Mouse (Mus musculus) midbrain, embryonic 11.5 days (tissue): ENCODE results near the gene Tmbim6. TPM values are rescaled to one million over a fixed set of nuclear protein-coding genes. Genes with fewer than 3 reads are reported as not detected.
"Not testable (repeated sequence)": the region's sequence is repeated elsewhere in the genome, so short reads cannot be mapped to it uniquely, and the experiment has no call there.

Source experiments
- ATAC-seq: fragments of 200-750 bp; cut with Nextera tagmentation; 2 replicates; pipeline ENCODE4 v1.8.0; 2017; ENCODE audit warnings: moderate TSS enrichment, moderate library complexity; ENCODE audit not compliant: low FRiP score
- DNase-seq: peaks from one replicate; pipeline ENCODE4 v3.0.0; 2015; ENCODE audit warnings: low spot score; ENCODE audit errors: missing footprints
- H3K27ac ChIP-seq: fragments of 300-500 bp; sonication (generic); 2 replicates; pipeline ENCODE4 v1.5.1; 2014; ENCODE audit warnings: low read depth, low read length
- H3K27me3 ChIP-seq: fragments of 300-500 bp; sonication (generic); 2 replicates; pipeline ENCODE4 v1.6.1; 2014; ENCODE audit warnings: mild to moderate bottlenecking, low read length, moderate library complexity, mixed read lengths; ENCODE audit not compliant: control insufficient read depth, insufficient read depth
- H3K36me3 ChIP-seq: fragments of 300-500 bp; sonication (generic); 2 replicates; pipeline ENCODE4 v1.6.1; 2014; ENCODE audit warnings: mild to moderate bottlenecking, low read length, moderate library complexity, mixed read lengths; ENCODE audit not compliant: control insufficient read depth, insufficient read depth
- H3K4me1 ChIP-seq: fragments of 300-500 bp; sonication (generic); 2 replicates; pipeline ENCODE4 v1.6.1; 2014; ENCODE audit warnings: low read length; ENCODE audit not compliant: control insufficient read depth, insufficient read depth
- H3K4me2 ChIP-seq: fragments of 300-500 bp; sonication (generic); 2 replicates; pipeline ENCODE4 v1.6.1; 2014; ENCODE audit warnings: mild to moderate bottlenecking, moderate library complexity
- H3K4me3 ChIP-seq: fragments of 300-500 bp; sonication (generic); 2 replicates; pipeline ENCODE4 v1.5.1; 2014; ENCODE audit warnings: low read depth, low read length
- H3K9ac ChIP-seq: fragments of 300-500 bp; sonication (generic); 2 replicates; pipeline ENCODE4 v1.6.1; 2014; ENCODE audit warnings: low read length
- H3K9me3 ChIP-seq: fragments of 300-500 bp; sonication (generic); 2 replicates; pipeline ENCODE4 v1.6.1; 2016; ENCODE audit warnings: low read length; ENCODE audit not compliant: control insufficient read depth
- WGBS: fragments of 180-500 bp; shearing (Covaris S2); extraction: QIAGEN DNeasy Blood & Tissue Kit; methylation state at CpG from one replicate; pipeline ENCODE4 v1.1.7; 2014; 5-methylcytosine and 5-hydroxymethylcytosine counted together
- polyA plus RNA-seq: library from polyadenylated mRNA; unstranded; fragments of >200 nt; fragmentation: Nextera tagmentation; extraction: Ambion mirVana; gene quantifications from 2 replicates; pipeline ENCODE4 v1.2.1, GENCODE M21; 2014

Tmbim6 gene
- polyA plus RNA-seq, 1 experiment from 2014 or later = 248 TPM

- Histone ChIP-seq H3K4me3 (no peak overlapping the region), H3K36me3 (no peaks in the 10 kb centered on the region), H3K27me3 (peaks cover 2% of the 10 kb centered on the region; the same call in 1 of the 2 replicates), H3K9ac (no peak overlapping the region), H3K9me3 (peaks cover 3% of the 10 kb centered on the region; the same call in 1 of the 2 replicates), H3K27ac (no peak overlapping the region), H3K4me2 (no peak overlapping the region), H3K4me1 (no peaks in the 10 kb centered on the region)
- WGBS = 92% methylated on average over 5 of the region's 5 CpGs
- ATAC-seq (no peak), DNase-seq (no peak)
Measured at GRCm38 (mm10) chr15:99375036-99375435, 17.6 kb upstream of the Tmbim6 start.

DNA sequence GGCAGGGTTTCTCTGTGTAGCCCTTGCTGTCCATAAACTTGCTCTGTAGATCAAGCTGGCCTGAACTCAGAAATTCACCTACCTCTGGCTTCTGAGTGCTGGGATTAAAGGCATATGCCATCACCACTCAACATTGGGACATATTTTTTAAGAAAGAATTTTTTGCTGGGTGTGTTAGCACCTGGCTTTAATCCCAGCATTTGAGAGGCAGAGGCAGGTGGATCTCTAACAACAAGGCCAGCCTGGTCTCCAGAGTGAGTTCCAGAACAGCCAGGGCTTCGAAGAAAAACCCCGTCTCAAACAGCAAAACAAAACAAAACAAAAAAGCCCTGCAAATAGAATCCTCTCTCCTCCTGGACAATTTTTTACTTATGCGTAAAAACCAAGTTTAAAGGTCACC lies 17.1 kb upstream of the Tmbim6 start:
- Histone ChIP-seq H3K4me1 (no peaks in the 10 kb centered on the region), H3K9me3 (peaks cover 3% of the 10 kb centered on the region; the same call in 1 of the 2 replicates), H3K27ac (no peak overlapping the region), H3K4me3 (no peak overlapping the region), H3K4me2 (no peak overlapping the region), H3K36me3 (no peaks in the 10 kb centered on the region), H3K27me3 (peaks cover 2% of the 10 kb centered on the region; the same call in 1 of the 2 replicates), H3K9ac (no peak overlapping the region)
- DNase-seq (no peak), ATAC-seq (no peak)
- WGBS = 85% methylated on average over 3 of the region's 3 CpGs

GRCm38 (mm10) chr15:99376240-99376639 lies 16.4 kb upstream of the Tmbim6 start:
- no peak overlapping the region for H3K4me2 ChIP-seq
- H3K4me1 ChIP-seq = no peaks in the 10 kb centered on the region
- DNase-seq (no peak), ATAC-seq (no peak)
- H3K9me3 ChIP-seq = peaks cover 3% of the 10 kb centered on the region; the same call in 1 of the 2 replicates
- H3K27ac ChIP-seq = no peak overlapping the region
- H3K27me3 ChIP-seq = peaks cover 2% of the 10 kb centered on the region; the same call in 1 of the 2 replicates
- H3K36me3 ChIP-seq = no peaks in the 10 kb centered on the region
- H3K9ac ChIP-seq = no peak overlapping the region
- WGBS = 88% methylated on average over 5 of the region's 5 CpGs
- H3K4me3 ChIP-seq = no peak overlapping the region

- Histone ChIP-seq H3K36me3 (no peaks in the 10 kb centered on the region), H3K9me3 (peaks cover 3% of the 10 kb centered on the region; the same call in 1 of the 2 replicates)
- no peak for DNase-seq
Measured at GRCm38 (mm10) chr15:99382893-99383292, 9.8 kb upstream of the Tmbim6 start.

GRCm38 (mm10) chr15:99384071-99384470 lies 8.6 kb upstream of the Tmbim6 start:
- 77% methylated on average over 6 of the region's 6 CpGs for WGBS
- H3K4me3 ChIP-seq = no peak overlapping the region
- H3K4me2 ChIP-seq = no peak overlapping the region
- H3K27me3 ChIP-seq = no peaks in the 10 kb centered on the region
- no peaks in the 10 kb centered on the region for H3K9me3 ChIP-seq
- no peak for DNase-seq
- no peak overlapping the region for H3K27ac ChIP-seq
- no peak overlapping the region for H3K9ac ChIP-seq
- no peak for ATAC-seq
- H3K36me3 ChIP-seq = no peaks in the 10 kb centered on the region
- no peaks in the 10 kb centered on the region for H3K4me1 ChIP-seq

More at GRCm38 (mm10) chr15:99382893-99383292, 9.8 kb upstream of the Tmbim6 start:
- Histone ChIP-seq H3K9ac (no peak overlapping the region), H3K4me2 (no peak overlapping the region), H3K4me1 (no peaks in the 10 kb centered on the region), H3K27ac (no peak overlapping the region), H3K27me3 (no peaks in the 10 kb centered on the region), H3K4me3 (no peak overlapping the region)
- no peak for ATAC-seq

GRCm38 (mm10) chr15:99386110-99386509 lies 6.6 kb upstream of the Tmbim6 start:
- not testable (repeated sequence) for H3K4me3 ChIP-seq, DNase-seq, ATAC-seq, H3K9me3 ChIP-seq, H3K36me3 ChIP-seq, H3K27me3 ChIP-seq, H3K4me2 ChIP-seq, H3K9ac ChIP-seq, H3K27ac ChIP-seq, H3K4me1 ChIP-seq
- WGBS = 67% methylated on average over 3 of the region's 3 CpGs

DNA sequence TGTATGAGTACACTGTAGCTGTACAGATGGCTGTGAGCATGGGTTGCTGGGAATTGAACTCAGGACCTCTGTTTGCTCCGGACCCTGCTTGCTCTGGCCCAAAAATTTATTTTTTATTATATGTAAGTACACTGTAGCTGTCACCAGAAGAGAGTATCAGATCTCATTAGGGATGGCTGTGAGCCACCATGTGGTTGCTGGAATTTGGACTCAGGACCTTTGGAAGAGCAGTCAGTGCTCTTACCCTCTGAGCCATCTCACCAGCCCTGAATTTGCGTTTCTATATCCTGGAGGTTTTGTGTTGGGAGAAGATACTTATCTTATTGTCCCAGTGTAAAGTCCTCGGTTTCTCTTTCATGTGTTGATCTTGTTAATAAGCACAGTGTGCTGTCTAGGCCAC lies 5.9 kb upstream of the Tmbim6 start:
- no peak overlapping the region for H3K27ac ChIP-seq
- no peaks in the 10 kb centered on the region for H3K27me3 ChIP-seq
- H3K4me3 ChIP-seq = no peak overlapping the region
- no peaks in the 10 kb centered on the region; the same call in 1 of the 2 replicates for H3K4me1 ChIP-seq
- H3K4me2 ChIP-seq = no peak overlapping the region
- 73% methylated on average over 3 of the region's 3 CpGs for WGBS
- no peak for ATAC-seq
- DNase-seq = no peak
- H3K36me3 ChIP-seq = no peaks in the 10 kb centered on the region
- no peak overlapping the region for H3K9ac ChIP-seq
- H3K9me3 ChIP-seq = no peaks in the 10 kb centered on the region

GRCm38 (mm10) chr15:99387976-99388375 lies 4.7 kb upstream of the Tmbim6 start:
- DNase-seq = no peak
- Histone ChIP-seq H3K36me3 (no peaks in the 10 kb centered on the region), H3K4me2 (no peak overlapping the region), H3K9ac (no peak overlapping the region; the same call in 1 of the 2 replicates), H3K4me3 (no peak overlapping the region), H3K9me3 (no peaks in the 10 kb centered on the region), H3K4me1 (peaks cover 4% of the 10 kb centered on the region), H3K27ac (no peak overlapping the region), H3K27me3 (no peaks in the 10 kb centered on the region)
- ATAC-seq = no peak
- 64% methylated on average over 4 of the region's 4 CpGs for WGBS

DNA sequence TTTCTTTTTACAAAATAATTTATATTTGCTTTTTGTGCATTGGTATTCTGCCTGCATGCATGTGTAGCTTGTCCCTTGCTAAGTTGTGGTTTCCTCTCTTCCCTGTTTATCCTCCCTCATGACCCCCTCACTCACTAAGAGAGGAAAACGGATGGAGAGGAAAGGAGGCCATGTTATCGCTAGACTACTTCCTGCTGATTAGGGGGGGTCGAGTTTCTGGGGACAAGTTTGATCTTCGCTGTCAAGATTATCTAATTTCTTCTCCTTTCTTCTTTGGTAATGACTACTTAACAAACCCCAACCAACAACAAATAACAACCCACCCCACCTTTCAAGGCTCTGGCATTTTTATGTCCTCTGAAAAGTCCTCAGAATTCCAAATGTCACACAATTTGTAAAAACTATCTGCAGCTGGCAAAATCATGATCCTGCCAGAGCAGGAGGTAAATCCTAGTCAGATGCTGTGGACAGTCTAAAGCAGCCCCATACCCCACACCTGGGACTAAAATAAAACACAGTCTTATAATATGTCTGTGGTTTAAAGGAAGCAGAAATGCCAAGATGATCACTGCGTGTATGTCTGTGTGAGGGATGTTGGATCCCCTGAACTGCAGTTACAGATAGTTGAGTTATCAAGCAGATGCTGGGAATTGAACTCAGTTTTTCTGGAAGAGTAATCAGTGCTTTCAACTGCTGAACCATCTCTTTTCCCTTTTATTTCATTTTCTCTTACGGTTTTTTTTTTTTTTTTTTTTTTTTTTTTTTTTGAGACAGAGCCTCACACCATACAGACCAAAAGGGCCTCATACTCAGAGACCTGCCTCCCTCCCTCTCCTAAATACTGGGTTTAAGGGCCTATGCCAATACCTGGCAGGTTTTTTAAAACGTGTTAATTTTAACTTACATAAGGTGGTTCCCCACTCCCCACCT lies 1.9 kb upstream of the Tmbim6 start:
- no peak overlapping the region for H3K4me2 ChIP-seq
- ATAC-seq (no peak), DNase-seq (no peak)
- 74% methylated on average over 7 of the region's 7 CpGs for WGBS
- H3K27me3 ChIP-seq = no peaks in the 10 kb centered on the region
- H3K9ac ChIP-seq = no peak overlapping the region
- no peak overlapping the region for H3K27ac ChIP-seq
- H3K36me3 ChIP-seq = no peaks in the 10 kb centered on the region
- peaks cover 21% of the 10 kb centered on the region for H3K4me1 ChIP-seq
- H3K9me3 ChIP-seq = no peaks in the 10 kb centered on the region
- no peak overlapping the region for H3K4me3 ChIP-seq
